Mouse (Mus musculus) MEL (cell line): ENCODE data around the gene Sugp1. TPM values are rescaled to one million over a fixed set of nuclear protein-coding genes. Genes with fewer than 3 reads are reported as not detected.

Experiments
- DNase-seq: peaks from one replicate; pipeline ENCODE4 v3.0.0; 2011; ENCODE audit warnings: low read depth, low spot score
- H3K27ac ChIP-seq: 2 replicates; pipeline ENCODE4 v1.5.1; 2012; ENCODE audit warnings: low read depth, mild to moderate bottlenecking, control low read depth, low read length, moderate library complexity; ENCODE audit not compliant: control insufficient read depth
- H3K27me3 ChIP-seq, 2 experiments: fragments of 150-350 bp in 1 of 2; sonication (generic) in 1 of 2; 2 replicates each; pipeline ENCODE4 v1.6.1; 2012; ENCODE audit warnings: low read length in 2 of 2, mild to moderate bottlenecking in 2 of 2, improper control_type of control experiment in 1 of 2, moderate library complexity in 1 of 2; ENCODE audit not compliant: insufficient read depth in 2 of 2, control insufficient read depth in 1 of 2
- H3K36me3 ChIP-seq, 2 experiments: 2 replicates each; pipeline ENCODE4 v1.6.1; 2012 to 2014; ENCODE audit warnings: low read length in 2 of 2, improper control_type of control experiment in 1 of 2, inconsistent platforms in 1 of 2, mild to moderate bottlenecking in 1 of 2; ENCODE audit not compliant: insufficient read depth in 2 of 2, control insufficient read depth in 1 of 2
- H3K4me1 ChIP-seq, 2 experiments: fragments of 150-350 bp in 1 of 2; sonication (generic) in 1 of 2; 2 replicates each; pipeline ENCODE4 v1.6.1; 2012; ENCODE audit warnings: low read length in 2 of 2, improper control_type of control experiment in 1 of 2, mild to moderate bottlenecking in 1 of 2; ENCODE audit not compliant: insufficient read depth in 2 of 2, control insufficient read depth in 1 of 2
- H3K4me3 ChIP-seq, 2 experiments: fragments of 150-350 bp in 1 of 2; sonication (generic) in 1 of 2; 2 replicates each; pipeline ENCODE4 v1.5.1; 2012; ENCODE audit warnings: low read depth in 2 of 2, low read length in 2 of 2, mild to moderate bottlenecking in 2 of 2, moderate library complexity in 2 of 2, control low read depth in 1 of 2, improper control_type of control experiment in 1 of 2; ENCODE audit not compliant: control insufficient read depth in 1 of 2, insufficient read depth in 1 of 2
- H3K79me2 ChIP-seq: 2 replicates; pipeline ENCODE4 v1.6.1; 2012; ENCODE audit warnings: mild to moderate bottlenecking, low read length, moderate library complexity; ENCODE audit not compliant: control insufficient read depth, poor library complexity, insufficient read depth
- H3K9ac ChIP-seq: 2 replicates; pipeline ENCODE4 v1.6.1; 2012; ENCODE audit warnings: low read depth, mild to moderate bottlenecking, control low read depth, low read length, moderate library complexity; ENCODE audit not compliant: control insufficient read depth, poor library complexity, severe bottlenecking
- H3K9me3 ChIP-seq: fragments of 150-350 bp; sonication (generic); replicated peaks from 2 replicates; pipeline ENCODE4 v1.6.1; 2012; ENCODE audit warnings: mild to moderate bottlenecking, low read length, improper control_type of control experiment, moderate library complexity; ENCODE audit not compliant: insufficient read depth
- BHLHE40 ChIP-seq: IDR thresholded peaks from 2 replicates; pipeline ENCODE4 v1.6.1; 2012; ENCODE audit warnings: low read depth, mild to moderate bottlenecking, inconsistent platforms, low read length, improper control_type of control experiment, borderline replicate concordance
- CHD1 ChIP-seq: IDR thresholded peaks from 2 replicates; pipeline ENCODE4 v1.6.1; 2012; ENCODE audit warnings: low read depth, mild to moderate bottlenecking, inconsistent platforms, low read length, improper control_type of control experiment
- CHD2 ChIP-seq: IDR thresholded peaks from 2 replicates; pipeline ENCODE4 v1.6.1; 2011; ENCODE audit warnings: low read length, improper control_type of control experiment
- CTCF ChIP-seq, 3 experiments: IDR thresholded peaks in 2 of 3; conservative IDR thresholded peaks in 1 of 3; 2 replicates each; pipeline ENCODE4 v1.5.1; 2011 to 2012; ENCODE audit warnings: low read length in 3 of 3, low read depth in 2 of 3, mild to moderate bottlenecking in 2 of 3, improper control_type of control experiment in 1 of 3, inconsistent platforms in 1 of 3, mixed read lengths in 1 of 3, moderate library complexity in 1 of 3; ENCODE audit not compliant: control insufficient read depth in 1 of 3, insufficient read depth in 1 of 3, poor library complexity in 1 of 3, severe bottlenecking in 1 of 3
- ELF1 ChIP-seq: IDR thresholded peaks from 2 replicates; pipeline ENCODE4 v1.6.1; 2014; ENCODE audit warnings: low read depth, mild to moderate bottlenecking, inconsistent platforms, low read length, improper control_type of control experiment, moderate library complexity
- EP300 ChIP-seq, 2 experiments: IDR thresholded peaks; 2 replicates each; pipeline ENCODE4 v1.6.1; 2011; ENCODE audit warnings: improper control_type of control experiment in 2 of 2, low read length in 2 of 2, low read depth in 1 of 2, mild to moderate bottlenecking in 1 of 2
- GABPA ChIP-seq: IDR thresholded peaks from 2 replicates; pipeline ENCODE4 v1.6.1; 2012; ENCODE audit warnings: low read depth, mild to moderate bottlenecking, inconsistent platforms, low read length, improper control_type of control experiment, moderate library complexity
- GATA1 ChIP-seq: IDR thresholded peaks from 2 replicates; pipeline ENCODE4 v1.6.1; 2011; ENCODE audit warnings: low read depth, low read length, improper control_type of control experiment
- HCFC1 ChIP-seq: IDR thresholded peaks from 2 replicates; pipeline ENCODE4 v1.6.1; 2012; ENCODE audit warnings: low read depth, mild to moderate bottlenecking, inconsistent platforms, low read length, improper control_type of control experiment, moderate library complexity
- JUND ChIP-seq: IDR thresholded peaks from 2 replicates; pipeline ENCODE4 v1.6.1; 2011; ENCODE audit warnings: low read depth, mild to moderate bottlenecking, improper control_type of control experiment, low read length
- KAT2A ChIP-seq: conservative IDR thresholded peaks from 2 replicates; pipeline ENCODE4 v1.6.1; 2012; ENCODE audit warnings: low read depth, low read length, improper control_type of control experiment, inconsistent platforms
- MAFK ChIP-seq: IDR thresholded peaks from 2 replicates; pipeline ENCODE4 v1.6.1; 2011; ENCODE audit warnings: low read depth, mild to moderate bottlenecking, low read length, improper control_type of control experiment, borderline replicate concordance
- MAX ChIP-seq: IDR thresholded peaks from 2 replicates; pipeline ENCODE4 v1.6.1; 2011; ENCODE audit warnings: low read length, improper control_type of control experiment
- MAZ ChIP-seq: IDR thresholded peaks from 2 replicates; pipeline ENCODE4 v1.6.1; 2012; ENCODE audit warnings: low read depth, mild to moderate bottlenecking, inconsistent platforms, low read length, improper control_type of control experiment
- MEF2A ChIP-seq: IDR thresholded peaks from 2 replicates; pipeline ENCODE4 v1.6.1; 2014; ENCODE audit warnings: low read depth, mild to moderate bottlenecking, inconsistent platforms, low read length, improper control_type of control experiment; ENCODE audit not compliant: poor library complexity, insufficient replicate concordance, severe bottlenecking; ENCODE audit errors: extremely low read depth
- MYC ChIP-seq: IDR thresholded peaks from 2 replicates; pipeline ENCODE4 v1.6.1; 2011; ENCODE audit warnings: low read depth, mild to moderate bottlenecking, low read length, improper control_type of control experiment, moderate library complexity
- NRF1 ChIP-seq: IDR thresholded peaks from 2 replicates; pipeline ENCODE4 v1.6.1; 2014; ENCODE audit warnings: low read depth, mild to moderate bottlenecking, inconsistent platforms, low read length, improper control_type of control experiment, moderate library complexity; ENCODE audit not compliant: poor library complexity, insufficient read depth, severe bottlenecking
- POLR2A ChIP-seq, 2 experiments: IDR thresholded peaks; 2 replicates each; pipeline ENCODE4 v1.6.1; 2011 to 2012; ENCODE audit warnings: low read length in 2 of 2, mild to moderate bottlenecking in 2 of 2, control low read depth in 1 of 2, improper control_type of control experiment in 1 of 2, low read depth in 1 of 2, moderate library complexity in 1 of 2; ENCODE audit not compliant: control insufficient read depth in 1 of 2, insufficient read depth in 1 of 2, poor library complexity in 1 of 2
- POLR2AphosphoS2 ChIP-seq: IDR thresholded peaks from 2 replicates; pipeline ENCODE4 v1.6.1; 2011; ENCODE audit warnings: low read length, improper control_type of control experiment
- POLR2AphosphoS5 ChIP-seq: IDR thresholded peaks from 2 replicates; pipeline ENCODE4 v1.6.1; 2012; ENCODE audit warnings: low read depth, borderline replicate concordance, mild to moderate bottlenecking, inconsistent platforms, low read length, moderate library complexity, mixed read lengths
- RAD21 ChIP-seq: IDR thresholded peaks from 2 replicates; pipeline ENCODE4 v1.6.1; 2011; ENCODE audit warnings: mild to moderate bottlenecking, low read depth, low read length, improper control_type of control experiment
- RCOR1 ChIP-seq: IDR thresholded peaks from 2 replicates; pipeline ENCODE4 v1.6.1; 2012; ENCODE audit warnings: low read depth, mild to moderate bottlenecking, inconsistent platforms, low read length, improper control_type of control experiment
- SMC3 ChIP-seq: IDR thresholded peaks from 2 replicates; pipeline ENCODE4 v1.6.1; 2011; ENCODE audit warnings: low read depth, low read length, improper control_type of control experiment
- TAL1 ChIP-seq: IDR thresholded peaks from 2 replicates; pipeline ENCODE4 v1.6.1; 2012; ENCODE audit warnings: mild to moderate bottlenecking, inconsistent platforms, low read length, moderate library complexity, mixed read lengths
- TBP ChIP-seq: IDR thresholded peaks from 2 replicates; pipeline ENCODE4 v1.8.0; 2011; ENCODE audit warnings: low read depth, low read length, improper control_type of control experiment
- TCF12 ChIP-seq: IDR thresholded peaks from 2 replicates; pipeline ENCODE4 v1.6.1; 2014; ENCODE audit warnings: low read depth, mild to moderate bottlenecking, inconsistent platforms, low read length, improper control_type of control experiment, moderate library complexity
- UBTF ChIP-seq: IDR thresholded peaks from 2 replicates; pipeline ENCODE4 v1.6.1; 2012; ENCODE audit warnings: low read depth, mild to moderate bottlenecking, inconsistent platforms, low read length, improper control_type of control experiment, moderate library complexity, borderline replicate concordance; ENCODE audit not compliant: insufficient read depth
- USF1 ChIP-seq: IDR thresholded peaks from 2 replicates; pipeline ENCODE4 v1.6.1; 2014; ENCODE audit warnings: low read depth, mild to moderate bottlenecking, inconsistent platforms, low read length, improper control_type of control experiment, moderate library complexity
- USF2 ChIP-seq, 2 experiments: IDR thresholded peaks; 2 replicates each; pipeline ENCODE4 v1.6.1; 2011 to 2012; ENCODE audit warnings: improper control_type of control experiment in 2 of 2, low read length in 2 of 2, borderline replicate concordance in 1 of 2, inconsistent platforms in 1 of 2, low read depth in 1 of 2, mild to moderate bottlenecking in 1 of 2; ENCODE audit not compliant: insufficient read depth in 1 of 2
- ZKSCAN1 ChIP-seq: IDR thresholded peaks from 2 replicates; pipeline ENCODE4 v1.6.1; 2012; ENCODE audit warnings: low read depth, mild to moderate bottlenecking, inconsistent platforms, low read length, improper control_type of control experiment, moderate library complexity
- polyA plus RNA-seq, 2 experiments: library from polyadenylated mRNA; stranded (reverse) in 1 of 2; unstranded in 1 of 2; fragments of >175 nt in 1 of 2; fragments of >200 nt in 1 of 2; gene quantifications; 2 replicates each; pipeline versions ENCODE4 v1.2.1 to v1.2.4; 2012; ENCODE audit warnings: low replicate concordance in 2 of 2, low read depth in 1 of 2; ENCODE audit not compliant: insufficient read length in 2 of 2, insufficient read depth in 1 of 2, missing spikeins in 1 of 2
- total RNA-seq: library from RNA; depleted of rRNA; stranded (reverse); fragments of 300-350 nt; gene quantifications from 2 replicates; pipeline ENCODE4 v1.2.3, GENCODE M21; 2012

Sugp1 gene
- total and polyA plus RNA-seq, 3 experiments = 29.9 to 45.5 TPM; not detected in 1

- DNase-seq = no peak
- Histone ChIP-seq H3K9ac (no peak overlapping the region), H3K9me3 (no peaks in the 10 kb centered on the region), H3K27me3 (no peaks in the 10 kb centered on the region), H3K79me2 (no peaks in the 10 kb centered on the region), H3K4me3 (no peak overlapping the region), H3K27ac (no peak overlapping the region), H3K36me3 (peaks cover 0 to 1% of the 10 kb centered on the region in 2 experiments; a peak in 3 of 4 replicates), H3K4me1 (peaks cover 0 to 2% of the 10 kb centered on the region in 2 experiments; a peak in 1 of 4 replicates)
- TF ChIP-seq KAT2A (no peak), MYC (no peak), MEF2A (no peak), EP300 (IDR thresholded peaks at IDR 0.05; ENCODE audit: low read depth in 1 of 2, low read length in 2 of 2) (no peak), USF1 (no peak), USF2 (IDR thresholded peaks at IDR 0.05; ENCODE audit: borderline replicate concordance in 1 of 2, insufficient read depth in 1 of 2, low read depth in 1 of 2, low read length in 2 of 2) (no peak), SMC3 (no peak), TBP (no peak), RAD21 (no peak), ZKSCAN1 (no peak), HCFC1 (no peak), GABPA (no peak), GATA1 (no peak), JUND (no peak), RCOR1 (no peak), POLR2AphosphoS5 (no peak), CHD2 (no peak), CTCF (IDR thresholded peaks at IDR 0.05 in 2 of 3, conservative IDR thresholded peaks at IDR 0.05 in 1 of 3; ENCODE audit: control insufficient read depth in 1 of 3, insufficient read depth in 1 of 3, low read depth in 2 of 3, low read length in 3 of 3, poor library complexity in 1 of 3, severe bottlenecking in 1 of 3) (no peak)
Measured at GRCm38 (mm10) chr8:70015017-70015416, 27.6 kb upstream of the Sugp1 start.

- TF ChIP-seq TCF12 (no peak), HCFC1 (no peak), MAZ (no peak), CHD1 (no peak), ELF1 (no peak), RAD21 (no peak), TAL1 (no peak), NRF1 (no peak), ZKSCAN1 (no peak), CHD2 (no peak), JUND (no peak), MAFK (no peak), MAX (no peak), RCOR1 (no peak), POLR2AphosphoS2 (no peak), POLR2A (IDR thresholded peaks at IDR 0.05; ENCODE audit: control insufficient read depth in 1 of 2, insufficient read depth in 1 of 2, low read depth in 1 of 2, low read length in 2 of 2, poor library complexity in 1 of 2) (no peak), UBTF (no peak), BHLHE40 (no peak), EP300 (IDR thresholded peaks at IDR 0.05; ENCODE audit: low read depth in 1 of 2, low read length in 2 of 2) (no peak)
- Histone ChIP-seq H3K4me1 (no peaks in the 10 kb centered on the region), H3K27me3 (no peaks in the 10 kb centered on the region), H3K79me2 (no peaks in the 10 kb centered on the region), H3K9ac (no peak overlapping the region), H3K4me3 (no peak overlapping the region), H3K36me3 (peaks cover 0 to 6% of the 10 kb centered on the region in 2 experiments; a peak in 2 of 4 replicates), H3K9me3 (no peaks in the 10 kb centered on the region), H3K27ac (no peak overlapping the region)
- no peak for DNase-seq
Measured at GRCm38 (mm10) chr8:70023596-70023995, 19.0 kb upstream of the Sugp1 start.
